Comparison of ENCODE assay signal across 23 mouse cellular contexts in genomic region chr2:173479050-173479449, GRCm38 (mm10). TPM values are rescaled to one million over a fixed set of nuclear protein-coding genes. Genes with fewer than 3 reads are reported as not detected.
"Had no signal": no experiment of that assay in that cellular context is flagged by ENCODE, and none has a peak within 500 bp of the region (broad histone marks: within the 10 kb centered on the region; RNA-seq: fewer than 3 reads in every experiment).

No protein-coding gene starts in this region.

- DNase-seq: left cerebral cortex, postnatal 4 days; liver, embryonic 13.5 days; lung, adult 18-20 months; right cerebral cortex, adult 18-20 months; right cerebral cortex, postnatal 25 days; thymus, adult 2 months; thymus, postnatal 25 days had no signal

- ATAC-seq: intestine, embryonic 16.5 days; midbrain, embryonic 16.5 days had no signal

- H3K4me2 ChIP-seq: limb, embryonic 15.5 days; liver, embryonic 13.5 days; midbrain, embryonic 12.5 days had no signal

- H3K9ac ChIP-seq: limb, embryonic 15.5 days; liver, embryonic 13.5 days; midbrain, embryonic 12.5 days had no signal

- H3K36me3 ChIP-seq: limb, embryonic 15.5 days; liver, embryonic 13.5 days; midbrain, embryonic 12.5 days had no signal

- H3K27ac ChIP-seq: limb, embryonic 15.5 days; liver, embryonic 13.5 days; midbrain, embryonic 12.5 days; stomach, postnatal 0 days had no signal

- H3K27me3 ChIP-seq: limb, embryonic 15.5 days; liver, embryonic 13.5 days; midbrain, embryonic 12.5 days had no signal

- H3K4me1 ChIP-seq: limb, embryonic 15.5 days; liver, embryonic 13.5 days; midbrain, embryonic 12.5 days had no signal

- H3K9me3 ChIP-seq: limb, embryonic 15.5 days; liver, embryonic 13.5 days; midbrain, embryonic 12.5 days had no signal

- H3K4me3 ChIP-seq: limb, embryonic 15.5 days; liver, embryonic 13.5 days; midbrain, embryonic 12.5 days had no signal

RNA-seq across cellular contexts. Expression of gene 1700021F07Rik, which starts 43.3 kb away (rescaled TPM):
- total RNA-seq: layer of hippocampus, adult 8-10 months; layer of hippocampus, postnatal 14 days; left cerebral cortex, adult 18-20 months; left cerebral cortex, postnatal 10 days; left cerebral cortex, postnatal 4 days; megakaryocyte-erythroid progenitor cell, adult 5-6 weeks had no signal
- polyA plus RNA-seq: intestine, embryonic 16.5 days; kidney, embryonic 14.5 days; large intestine, adult 2 months; limb, embryonic 15.5 days; liver, embryonic 13.5 days; lung, embryonic 16.5 days; midbrain, embryonic 12.5 days; midbrain, embryonic 16.5 days; neural tube, embryonic 14.5 days; small intestine, adult 2 months; stomach, postnatal 0 days; thymus, adult 2 months; urinary bladder, adult 2 months had no signal
